Mouse (Mus musculus) activated CD4-positive, CD25-positive, alpha-beta regulatory T cell, adult 9 weeks (primary cell): ENCODE results near the gene Nme7. TPM values are rescaled to one million over a fixed set of nuclear protein-coding genes. Genes with fewer than 3 reads are reported as not detected.

Experiments
- polyA plus RNA-seq: library from polyadenylated mRNA; unstranded; fragments of 100-300 nt; shearing (Covaris generic); gene quantifications from one replicate; pipeline ENCODE4 v1.2.1, GENCODE M21; 2017

Nme7 gene
- 20.1 TPM for polyA plus RNA-seq

DNA sequence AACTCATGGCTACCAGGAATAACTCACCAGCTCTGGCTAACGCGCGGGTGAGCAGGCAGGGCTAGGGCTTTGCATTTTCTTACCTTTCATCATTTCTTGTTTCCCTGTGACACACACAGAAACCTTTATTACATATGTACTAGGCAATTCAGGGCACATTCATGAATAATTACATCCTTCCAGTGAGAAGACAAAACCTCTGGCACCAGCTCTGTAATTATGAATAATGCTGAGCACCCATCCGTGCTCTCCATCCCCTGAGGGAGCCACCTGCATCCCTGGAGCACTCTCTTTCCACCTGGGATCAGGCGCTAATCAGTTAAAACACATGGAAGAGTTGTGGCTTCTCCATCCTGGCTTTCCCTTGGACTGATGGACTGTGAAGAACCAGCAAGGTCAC is at the start of gene Nme7:
TSS of gene Nme7 (plus strand) at position 301 of the 400 bp plus-strand sequence.

DNA sequence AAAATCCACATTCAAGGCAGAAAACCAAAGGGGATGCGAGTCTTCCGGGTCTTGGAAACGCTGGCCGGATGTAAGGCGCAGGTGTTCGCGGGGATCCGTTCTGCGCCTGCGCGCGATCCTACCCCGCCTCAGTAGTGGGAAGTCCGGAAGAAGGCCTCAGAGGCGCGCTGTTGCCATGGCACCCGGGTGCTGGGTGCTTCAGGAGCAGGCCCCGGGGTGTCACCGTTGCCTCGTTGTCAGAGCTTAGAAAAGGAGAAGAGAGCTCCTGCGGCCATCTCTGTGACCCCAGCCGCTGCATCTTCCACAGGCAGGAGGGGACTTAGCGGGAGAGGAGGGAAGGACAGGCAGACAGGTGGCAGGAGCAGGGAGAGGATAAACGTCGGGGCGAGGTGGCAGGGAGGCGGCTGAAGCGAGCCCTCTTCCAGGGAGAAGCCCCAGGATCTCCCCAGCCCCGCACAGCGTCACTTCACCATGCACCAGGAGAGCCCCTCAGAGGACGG is 28.4 kb upstream of the Nme7 start, which contains the start of gene Ccdc181:
TSS of gene Ccdc181 (plus strand) at position 131 of the 500 bp plus-strand sequence.

DNA sequence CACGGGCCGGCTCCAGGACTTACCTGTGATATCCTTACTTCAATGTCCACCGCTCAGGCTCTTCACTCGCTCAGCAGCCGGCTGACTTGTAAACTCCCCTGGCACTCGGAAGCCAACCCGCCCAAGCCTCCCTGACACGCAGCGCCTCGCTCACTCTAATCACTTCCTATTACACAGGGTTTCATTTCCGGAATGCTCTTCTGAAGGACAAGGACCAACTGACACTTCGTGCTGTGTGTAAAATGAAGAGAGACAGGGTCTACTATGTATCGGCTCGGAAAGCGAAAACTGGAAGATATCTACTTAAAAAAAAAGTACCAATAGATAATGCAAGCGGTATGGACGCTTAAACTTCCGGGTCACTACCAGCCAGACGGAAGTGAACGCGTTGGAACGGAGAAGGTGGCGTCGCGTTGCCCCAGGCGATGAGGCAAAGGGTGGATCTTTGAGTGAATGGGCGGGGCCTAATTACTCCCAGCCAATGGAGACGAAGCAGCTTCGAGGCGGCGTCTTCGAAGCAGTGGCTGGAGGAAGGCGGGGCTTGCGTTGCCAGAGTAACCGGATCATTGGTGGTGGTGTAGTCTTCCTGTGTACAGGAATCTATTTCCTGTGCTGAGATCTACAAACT is 3.3 kb downstream of the Nme7 start, which contains the start of gene Blzf1:
TSS of gene Blzf1 (minus strand) at position 366 of the 628 bp plus-strand sequence.

DNA sequence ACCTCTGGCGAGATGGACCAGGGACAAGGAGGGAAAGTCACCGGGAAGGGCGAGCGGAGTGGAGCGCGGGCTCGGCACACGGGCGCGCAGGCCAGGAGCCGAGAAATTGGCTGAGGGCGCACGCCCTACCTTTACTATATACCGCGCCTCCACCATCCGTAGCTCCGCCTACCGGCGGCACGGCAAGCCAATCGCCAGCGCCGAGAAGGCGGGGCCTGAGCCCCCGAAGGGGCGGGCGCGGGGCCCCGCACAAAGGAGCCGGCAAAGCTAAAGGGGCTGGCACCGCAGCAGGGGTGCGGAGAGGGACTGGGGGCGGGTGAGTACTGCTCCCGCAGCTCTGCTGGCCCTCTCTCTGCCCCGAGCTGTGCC is 154.3 kb downstream of the Nme7 start, which contains the start of gene Atp1b1:
TSS of gene Atp1b1 (minus strand) at position 111 of the 369 bp plus-strand sequence.

Other genes starting within 250 kb of the Nme7 start
- 839 TPM for gene Sell, start 242.1 kb upstream of the Nme7 start, polyA plus RNA-seq
- 4.1 TPM for gene Selp, start 188.9 kb upstream of the Nme7 start, polyA plus RNA-seq
- gene F5, start 152.3 kb upstream of the Nme7 start, polyA plus RNA-seq, result not detected
- gene Slc19a2, start 55.1 kb upstream of the Nme7 start, polyA plus RNA-seq, result 1.1 TPM
- gene Ccdc181, start 28.5 kb upstream of the Nme7 start, polyA plus RNA-seq, result 9.4 TPM
- 19.6 TPM for gene Blzf1, start 3.4 kb downstream of the Nme7 start, polyA plus RNA-seq
- 4.9 TPM for gene Atp1b1, start 154.2 kb downstream of the Nme7 start, polyA plus RNA-seq